Mouse (Mus musculus): ENCODE measurements at regions not wholly inside any gene's neighbourhood (a gene's known extent, or its start where the extent isn't known, plus 50 kb on each side); places are given as distances from the start of the nearest gene placed in this dataset.

- no peak overlapping the region for H3K27ac ChIP-seq (ENCODE audit: low read length)
- H3K9ac ChIP-seq (ENCODE audit: low read depth, low read length) = no peak overlapping the region
- 27% methylated on average over 1 of the region's 1 CpGs for WGBS
- no peak for ATAC-seq
- H3K4me2 ChIP-seq (ENCODE audit: low read depth, low read length) = no peak overlapping the region
- H3K9me3 ChIP-seq (ENCODE audit: control insufficient read depth, low read length) = no peaks in the 10 kb centered on the region; the same call in 1 of the 2 replicates
- no peak overlapping the region for H3K4me3 ChIP-seq (ENCODE audit: low read length)
- H3K4me1 ChIP-seq (ENCODE audit: control insufficient read depth, insufficient read depth, low read length) = no peaks in the 10 kb centered on the region
- H3K36me3 ChIP-seq (ENCODE audit: control insufficient read depth, insufficient read depth, low read length) = no peaks in the 10 kb centered on the region
- H3K27me3 ChIP-seq (replicated peaks; ENCODE audit: control insufficient read depth, insufficient read depth, low read length) = no peaks in the 10 kb centered on the region
Observed at GRCm38 (mm10) chr12:65502045-65502444, 276.7 kb downstream of the Wdr20rt start.

GRCm38 (mm10) chr12:65513070-65513469 lies 287.8 kb downstream of the Wdr20rt start:
- H3K9ac ChIP-seq (ENCODE audit: low read depth, low read length) = no peak overlapping the region
- H3K4me2 ChIP-seq (ENCODE audit: low read depth, low read length) = no peak overlapping the region
- no peaks in the 10 kb centered on the region for H3K4me1 ChIP-seq (ENCODE audit: control insufficient read depth, insufficient read depth, low read length)
- no peak overlapping the region for H3K27ac ChIP-seq (ENCODE audit: low read length)
- ATAC-seq = no peak
- H3K27me3 ChIP-seq (replicated peaks; ENCODE audit: control insufficient read depth, insufficient read depth, low read length) = no peaks in the 10 kb centered on the region
- WGBS = 77% methylated on average over 1 of the region's 1 CpGs
- H3K4me3 ChIP-seq (ENCODE audit: low read length) = no peak overlapping the region
- no peaks in the 10 kb centered on the region for H3K36me3 ChIP-seq (ENCODE audit: control insufficient read depth, insufficient read depth, low read length)
- no peaks in the 10 kb centered on the region for H3K9me3 ChIP-seq (ENCODE audit: control insufficient read depth, low read length)

DNA sequence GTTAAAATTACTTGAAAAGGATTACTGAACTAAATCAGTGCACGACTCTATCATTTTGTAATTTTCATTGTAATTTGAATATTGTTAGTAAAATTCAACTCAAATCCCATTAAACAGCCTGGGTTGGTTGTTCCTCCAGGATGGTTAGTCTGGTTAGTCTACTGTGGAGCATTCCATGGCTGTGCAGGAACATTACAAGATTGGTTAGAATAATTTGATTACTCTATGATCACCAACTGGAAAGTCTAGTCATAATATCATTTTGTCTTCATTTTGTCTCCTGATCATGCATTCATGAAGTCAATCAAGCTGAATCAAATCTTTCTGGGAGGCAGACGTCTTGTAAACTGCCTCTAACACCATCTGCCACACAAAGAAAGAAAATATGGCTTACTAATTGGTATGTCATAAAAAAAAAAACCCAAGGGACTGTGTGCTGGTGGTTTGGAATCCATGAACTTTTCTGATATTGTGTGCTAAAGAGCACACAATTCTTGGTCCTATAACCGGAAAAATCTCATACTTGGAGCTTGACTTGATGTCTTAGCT lies 308.9 kb downstream of the Wdr20rt start:
- Histone ChIP-seq H3K4me3 (ENCODE audit: low read length) (no peak overlapping the region), H3K9ac (ENCODE audit: low read depth, low read length) (no peak overlapping the region), H3K4me2 (ENCODE audit: low read depth, low read length) (no peak overlapping the region), H3K9me3 (ENCODE audit: control insufficient read depth, low read length) (no peaks in the 10 kb centered on the region), H3K27ac (ENCODE audit: low read length) (no peak overlapping the region), H3K36me3 (ENCODE audit: control insufficient read depth, insufficient read depth, low read length) (no peaks in the 10 kb centered on the region), H3K4me1 (ENCODE audit: control insufficient read depth, insufficient read depth, low read length) (no peaks in the 10 kb centered on the region), H3K27me3 (replicated peaks; ENCODE audit: control insufficient read depth, insufficient read depth, low read length) (no peaks in the 10 kb centered on the region)
- WGBS = 68% methylated on average over 3 of the region's 3 CpGs
- no peak for ATAC-seq

GRCm38 (mm10) chr12:65548301-65548700 lies 323.0 kb downstream of the Wdr20rt start:
- no peaks in the 10 kb centered on the region for H3K36me3 ChIP-seq (ENCODE audit: control insufficient read depth, insufficient read depth, low read length)
- H3K4me3 ChIP-seq (ENCODE audit: low read length) = no peak overlapping the region
- WGBS = 91% methylated on average over 4 of the region's 4 CpGs
- no peak overlapping the region for H3K27ac ChIP-seq (ENCODE audit: low read length)
- no peaks in the 10 kb centered on the region for H3K27me3 ChIP-seq (replicated peaks; ENCODE audit: control insufficient read depth, insufficient read depth, low read length)
- H3K4me2 ChIP-seq (ENCODE audit: low read depth, low read length) = no peak overlapping the region
- H3K4me1 ChIP-seq (ENCODE audit: control insufficient read depth, insufficient read depth, low read length) = no peaks in the 10 kb centered on the region
- ATAC-seq = no peak
- H3K9me3 ChIP-seq (ENCODE audit: control insufficient read depth, low read length) = no peaks in the 10 kb centered on the region
- no peak overlapping the region for H3K9ac ChIP-seq (ENCODE audit: low read depth, low read length)

- H3K4me1 ChIP-seq (ENCODE audit: control insufficient read depth, insufficient read depth, low read length) = no peaks in the 10 kb centered on the region
- H3K4me3 ChIP-seq (ENCODE audit: low read length) = no peak overlapping the region
- no peaks in the 10 kb centered on the region for H3K9me3 ChIP-seq (ENCODE audit: control insufficient read depth, low read length)
- H3K9ac ChIP-seq (ENCODE audit: low read depth, low read length) = no peak overlapping the region
- no peaks in the 10 kb centered on the region for H3K27me3 ChIP-seq (replicated peaks; ENCODE audit: control insufficient read depth, insufficient read depth, low read length)
- 87% methylated on average over 3 of the region's 3 CpGs for WGBS
- no peak overlapping the region for H3K27ac ChIP-seq (ENCODE audit: low read length)
- ATAC-seq = no peak
- no peak overlapping the region for H3K4me2 ChIP-seq (ENCODE audit: low read depth, low read length)
- H3K36me3 ChIP-seq (ENCODE audit: control insufficient read depth, insufficient read depth, low read length) = no peaks in the 10 kb centered on the region
Observed at GRCm38 (mm10) chr12:65552230-65552629, 326.9 kb downstream of the Wdr20rt start.

DNA sequence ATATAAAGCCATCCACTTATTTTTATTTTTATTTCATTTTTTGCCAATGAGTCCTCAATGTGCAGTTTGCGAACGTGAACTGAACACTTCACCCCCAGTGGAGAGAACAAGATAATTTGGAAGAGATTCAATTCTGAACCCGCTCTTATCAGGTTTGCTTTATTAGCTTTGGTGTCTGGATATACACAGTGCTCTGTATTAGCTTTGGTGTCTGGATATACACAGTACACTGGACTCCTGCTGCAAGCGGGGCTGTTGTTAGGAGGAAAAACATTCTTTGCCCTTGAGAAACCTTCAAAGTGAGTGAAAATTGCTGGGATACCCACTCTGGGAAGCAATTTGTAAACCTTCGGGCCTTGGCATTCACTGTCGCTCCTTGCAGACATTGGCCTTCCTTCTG lies 333.7 kb downstream of the Wdr20rt start:
- H3K9me3 ChIP-seq (ENCODE audit: control insufficient read depth, low read length) = no peaks in the 10 kb centered on the region
- no peaks in the 10 kb centered on the region for H3K4me1 ChIP-seq (ENCODE audit: control insufficient read depth, insufficient read depth, low read length)
- no peaks in the 10 kb centered on the region for H3K36me3 ChIP-seq (ENCODE audit: control insufficient read depth, insufficient read depth, low read length)
- no peak for ATAC-seq
- WGBS = 71% methylated on average over 6 of the region's 6 CpGs
- H3K27ac ChIP-seq (ENCODE audit: low read length) = no peak overlapping the region
- no peak overlapping the region for H3K4me3 ChIP-seq (ENCODE audit: low read length)
- H3K4me2 ChIP-seq (ENCODE audit: low read depth, low read length) = no peak overlapping the region
- no peak overlapping the region for H3K9ac ChIP-seq (ENCODE audit: low read depth, low read length)
- H3K27me3 ChIP-seq (replicated peaks; ENCODE audit: control insufficient read depth, insufficient read depth, low read length) = no peaks in the 10 kb centered on the region

DNA sequence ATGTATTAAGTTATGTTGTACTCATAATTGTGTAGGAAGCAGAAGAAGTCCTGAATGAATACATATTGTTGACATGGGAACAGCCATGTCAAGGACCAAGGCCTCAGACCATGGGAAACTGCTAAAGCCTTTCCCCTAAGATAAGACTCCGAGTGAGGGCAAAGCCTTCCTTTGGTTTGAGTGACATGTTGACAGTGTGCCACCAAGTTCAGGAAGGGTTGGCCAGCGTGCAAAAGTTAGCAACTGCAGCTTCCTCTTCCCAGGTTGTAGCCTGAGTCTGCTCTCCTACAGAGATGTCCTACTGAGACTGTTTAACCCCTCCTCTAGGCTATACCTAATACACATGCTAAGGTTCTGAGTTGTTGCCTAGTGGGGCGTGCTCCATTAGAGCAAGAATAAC lies 334.5 kb downstream of the Wdr20rt start:
- Histone ChIP-seq H3K9ac (ENCODE audit: low read depth, low read length) (no peak overlapping the region), H3K9me3 (ENCODE audit: control insufficient read depth, low read length) (no peaks in the 10 kb centered on the region), H3K27ac (ENCODE audit: low read length) (no peak overlapping the region), H3K4me2 (ENCODE audit: low read depth, low read length) (no peak overlapping the region), H3K4me3 (ENCODE audit: low read length) (no peak overlapping the region), H3K27me3 (replicated peaks; ENCODE audit: control insufficient read depth, insufficient read depth, low read length) (no peaks in the 10 kb centered on the region), H3K4me1 (ENCODE audit: control insufficient read depth, insufficient read depth, low read length) (no peaks in the 10 kb centered on the region), H3K36me3 (ENCODE audit: control insufficient read depth, insufficient read depth, low read length) (no peaks in the 10 kb centered on the region)
- WGBS = 82% methylated on average over 3 of the region's 3 CpGs
- ATAC-seq = no peak

- Histone ChIP-seq H3K36me3 (ENCODE audit: control insufficient read depth, insufficient read depth, low read length) (no peaks in the 10 kb centered on the region), H3K4me3 (ENCODE audit: low read length) (no peak overlapping the region), H3K27me3 (replicated peaks; ENCODE audit: control insufficient read depth, insufficient read depth, low read length) (no peaks in the 10 kb centered on the region), H3K9ac (ENCODE audit: low read depth, low read length) (no peak overlapping the region), H3K4me1 (ENCODE audit: control insufficient read depth, insufficient read depth, low read length) (no peaks in the 10 kb centered on the region), H3K27ac (ENCODE audit: low read length) (no peak overlapping the region), H3K9me3 (ENCODE audit: control insufficient read depth, low read length) (no peaks in the 10 kb centered on the region), H3K4me2 (ENCODE audit: low read depth, low read length) (no peak overlapping the region)
- 88% methylated on average over 1 of the region's 1 CpGs for WGBS
- ATAC-seq = no peak
Observed at GRCm38 (mm10) chr12:65571633-65572032, 346.3 kb downstream of the Wdr20rt start.

GRCm38 (mm10) chr12:65593559-65593958 lies 368.2 kb downstream of the Wdr20rt start:
- no peak for ATAC-seq
- Histone ChIP-seq H3K4me3 (ENCODE audit: low read length) (no peak overlapping the region), H3K4me1 (ENCODE audit: control insufficient read depth, insufficient read depth, low read length) (no peaks in the 10 kb centered on the region), H3K36me3 (ENCODE audit: control insufficient read depth, insufficient read depth, low read length) (no peaks in the 10 kb centered on the region), H3K4me2 (ENCODE audit: low read depth, low read length) (no peak overlapping the region), H3K9ac (ENCODE audit: low read depth, low read length) (no peak overlapping the region), H3K27ac (ENCODE audit: low read length) (no peak overlapping the region), H3K9me3 (ENCODE audit: control insufficient read depth, low read length) (no peaks in the 10 kb centered on the region), H3K27me3 (replicated peaks; ENCODE audit: control insufficient read depth, insufficient read depth, low read length) (no peaks in the 10 kb centered on the region)
- 81% methylated on average over 1 of the region's 1 CpGs for WGBS

- ATAC-seq = no peak
- Histone ChIP-seq H3K9ac (ENCODE audit: low read depth, low read length) (no peak overlapping the region), H3K27me3 (replicated peaks; ENCODE audit: control insufficient read depth, insufficient read depth, low read length) (no peaks in the 10 kb centered on the region), H3K4me3 (ENCODE audit: low read length) (no peak overlapping the region), H3K9me3 (ENCODE audit: control insufficient read depth, low read length) (no peaks in the 10 kb centered on the region), H3K27ac (ENCODE audit: low read length) (no peak overlapping the region), H3K4me2 (ENCODE audit: low read depth, low read length) (no peak overlapping the region), H3K4me1 (ENCODE audit: control insufficient read depth, insufficient read depth, low read length) (no peaks in the 10 kb centered on the region), H3K36me3 (ENCODE audit: control insufficient read depth, insufficient read depth, low read length) (no peaks in the 10 kb centered on the region)
- 78% methylated on average over 3 of the region's 3 CpGs for whole genome bisulfite sequencing
Observed at GRCm38 (mm10) chr12:65594075-65594474, 368.8 kb downstream of the Wdr20rt start.
